Mouse (Mus musculus) kidney, embryonic 16.5 days (tissue): ENCODE measurements around the gene Ptpra. TPM values are rescaled to one million over a fixed set of nuclear protein-coding genes. Genes with fewer than 3 reads are reported as not detected.
A peak's percentile ranks its signal among the peaks of the same experiment; 100 is the strongest.

Source experiments
- ATAC-seq: fragments of 200-750 bp; cut with Nextera tagmentation; 2 replicates; pipeline ENCODE4 v1.8.0; 2017; ENCODE audit warnings: moderate TSS enrichment; ENCODE audit not compliant: low FRiP score, low TSS enrichment
- H3K27ac ChIP-seq: fragments of 300-500 bp; sonication (generic); 2 replicates; pipeline ENCODE4 v1.5.1; 2014; ENCODE audit warnings: low read length
- H3K27me3 ChIP-seq: fragments of 300-500 bp; sonication (generic); 2 replicates; pipeline ENCODE4 v1.6.1; 2014; ENCODE audit warnings: low read length, control low read depth, mixed read lengths; ENCODE audit not compliant: insufficient read depth
- H3K36me3 ChIP-seq: fragments of 300-500 bp; sonication (generic); 2 replicates; pipeline ENCODE4 v1.6.1; 2014; ENCODE audit warnings: low read length, control low read depth, mixed read lengths; ENCODE audit not compliant: insufficient read depth
- H3K4me1 ChIP-seq: fragments of 300-500 bp; sonication (generic); 2 replicates; pipeline ENCODE4 v1.6.1; 2014; ENCODE audit warnings: low read length, control low read depth, mixed read lengths; ENCODE audit not compliant: insufficient read depth
- H3K4me2 ChIP-seq: fragments of 300-500 bp; sonication (generic); replicated peaks from 2 replicates; pipeline ENCODE4 v1.6.1; 2014; ENCODE audit warnings: low read depth, low read length
- H3K4me3 ChIP-seq: fragments of 300-500 bp; sonication (generic); 2 replicates; pipeline ENCODE4 v1.5.1; 2014; ENCODE audit warnings: mild to moderate bottlenecking, low read length
- H3K9ac ChIP-seq: fragments of 300-500 bp; sonication (generic); replicated peaks from 2 replicates; pipeline ENCODE4 v1.6.1; 2014; ENCODE audit warnings: low read length
- H3K9me3 ChIP-seq: fragments of 300-500 bp; sonication (generic); 2 replicates; pipeline ENCODE4 v1.6.1; 2016; ENCODE audit warnings: low read length, control low read depth
- WGBS: fragments of 180-500 bp; shearing (Covaris S2); extraction: QIAGEN DNeasy Blood & Tissue Kit; methylation state at CpG from one replicate; pipeline ENCODE4 v1.1.7; 2014; 5-methylcytosine and 5-hydroxymethylcytosine counted together
- polyA plus RNA-seq: library from polyadenylated mRNA; unstranded; fragments of >200 nt; fragmentation: Nextera tagmentation; extraction: Ambion mirVana; gene quantifications from 2 replicates; pipeline ENCODE4 v1.2.1, GENCODE M21; 2015

Ptpra gene
- polyA plus RNA-seq, 1 experiment from 2014 or later = 91.6 TPM

- Histone ChIP-seq H3K9ac (no peak overlapping the region), H3K36me3 (no peaks in the 10 kb centered on the region), H3K27me3 (peaks cover 75% of the 10 kb centered on the region), H3K27ac (no peak overlapping the region), H3K4me1 (peaks cover 19% of the 10 kb centered on the region), H3K9me3 (no peaks in the 10 kb centered on the region), H3K4me3 (no peak overlapping the region), H3K4me2 (peak overlapping the region; percentile 24; the same call in 1 of the 2 replicates)
- 4% methylated on average over 12 of the region's 12 CpGs for WGBS
- ATAC-seq = peak; percentile 46; the same call in 1 of the 2 replicates
Observed at GRCm38 (mm10) chr2:130577632-130578031, 127.6 kb downstream of the Ptpra start.

DNA sequence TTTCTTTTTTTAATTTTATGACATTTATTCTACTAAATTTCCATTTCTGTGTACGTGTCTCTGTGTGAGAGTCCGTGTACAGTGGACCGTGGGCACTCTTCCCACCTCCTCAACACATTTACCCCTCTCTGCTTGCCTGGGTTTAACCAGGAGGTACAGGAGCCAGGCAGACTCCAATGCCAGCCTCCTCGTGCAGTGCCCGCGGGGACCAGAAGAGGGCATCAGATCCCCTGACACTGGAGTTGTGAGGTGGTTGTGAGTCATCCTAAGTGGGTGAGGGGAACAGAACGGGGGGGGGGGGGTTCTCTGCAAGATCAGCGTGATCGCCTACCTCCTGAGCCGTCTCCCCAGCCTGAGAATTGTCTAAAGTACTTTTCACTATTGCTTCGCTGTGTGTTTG is 128.1 kb downstream of the Ptpra start:
- ATAC-seq = no peak
- 9% methylated on average over 11 of the region's 11 CpGs for WGBS
- Histone ChIP-seq H3K4me3 (no peak overlapping the region), H3K27ac (no peak overlapping the region), H3K27me3 (peaks cover 78% of the 10 kb centered on the region), H3K9ac (no peak overlapping the region), H3K4me2 (no peak overlapping the region), H3K9me3 (no peaks in the 10 kb centered on the region), H3K36me3 (no peaks in the 10 kb centered on the region), H3K4me1 (peaks cover 19% of the 10 kb centered on the region)

DNA sequence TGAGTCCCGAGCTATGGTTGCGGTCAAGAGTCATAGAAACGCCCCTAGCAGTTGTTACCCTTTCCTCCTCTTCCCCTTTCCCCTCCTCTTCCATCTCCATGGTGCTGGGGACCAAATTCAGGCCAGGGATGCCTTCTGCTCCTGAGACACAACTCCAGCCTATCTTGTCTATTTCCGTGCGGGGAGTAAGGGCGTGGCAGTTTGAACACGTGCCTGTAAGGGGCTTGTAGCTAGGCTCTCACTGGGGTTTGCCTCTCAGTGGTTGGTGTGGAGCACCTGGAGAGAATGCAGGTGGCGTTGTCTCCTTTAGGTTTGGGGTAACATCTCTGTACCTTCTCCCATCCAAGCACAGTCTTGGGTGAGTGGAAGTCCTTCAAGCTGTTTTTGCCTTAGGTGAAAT is 129.7 kb downstream of the Ptpra start:
- Histone ChIP-seq H3K27ac (no peak overlapping the region), H3K27me3 (peaks cover 78% of the 10 kb centered on the region), H3K4me3 (no peak overlapping the region), H3K4me1 (peaks cover 19% of the 10 kb centered on the region), H3K9me3 (no peaks in the 10 kb centered on the region), H3K36me3 (no peaks in the 10 kb centered on the region), H3K4me2 (no peak overlapping the region), H3K9ac (no peak overlapping the region)
- ATAC-seq = no peak
- 10% methylated on average over 8 of the region's 8 CpGs for WGBS

- Histone ChIP-seq H3K9me3 (no peaks in the 10 kb centered on the region), H3K27me3 (peaks cover 65% of the 10 kb centered on the region), H3K36me3 (no peaks in the 10 kb centered on the region), H3K9ac (no peak overlapping the region), H3K4me3 (peak overlapping the region; percentile 39), H3K4me1 (peaks cover 19% of the 10 kb centered on the region), H3K4me2 (peak overlapping the region; percentile 54), H3K27ac (no peak overlapping the region)
- ATAC-seq = no peak
- 3% methylated on average over 16 of the region's 16 CpGs for WGBS
Observed at GRCm38 (mm10) chr2:130581201-130581600, 131.1 kb downstream of the Ptpra start.

DNA sequence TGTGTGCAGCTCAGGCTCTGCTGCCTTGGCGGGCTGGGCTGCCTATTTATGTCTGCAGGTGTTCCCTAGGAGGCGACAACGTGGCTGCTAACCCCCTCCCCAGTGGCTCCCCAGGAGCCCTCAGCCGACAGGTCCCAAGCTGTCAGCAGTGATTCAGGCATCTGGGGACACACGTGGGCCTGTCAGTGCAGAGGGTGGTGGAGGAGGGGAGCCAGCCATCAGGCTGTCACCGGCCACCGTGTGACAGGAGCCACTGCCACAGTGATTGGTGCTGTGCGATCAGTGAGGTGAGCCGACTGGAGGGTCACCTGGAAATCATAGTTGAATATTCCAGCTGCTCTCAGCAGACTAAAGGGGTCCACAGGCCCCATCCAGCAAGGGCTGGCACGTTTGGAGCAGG is 132.5 kb downstream of the Ptpra start, which contains the start of gene Avp:
TSS of gene Avp (minus strand) at position 3 of the 400 bp plus-strand sequence.
- H3K9ac ChIP-seq = no peak within 1 kb of the TSS
- no peaks in the 10 kb centered on the region for H3K9me3 ChIP-seq
- ATAC-seq = no peak
- H3K4me3 ChIP-seq = no peak within 1 kb of the TSS
- H3K27me3 ChIP-seq = peaks cover 51% of the 10 kb centered on the region
- H3K36me3 ChIP-seq = no peaks in the 10 kb centered on the region
- H3K4me2 ChIP-seq = no peak within 1 kb of the TSS
- 37% methylated on average over 10 of the region's 10 CpGs for WGBS
- H3K27ac ChIP-seq = no peak within 1 kb of the TSS
- H3K4me1 ChIP-seq = peaks cover 11% of the 10 kb centered on the region

GRCm38 (mm10) chr2:130583902-130584560 is 134.0 kb downstream of the Ptpra start:
- H3K4me1 ChIP-seq = peaks cover 11% of the 10 kb centered on the region
- no peak for ATAC-seq
- H3K9me3 ChIP-seq = no peaks in the 10 kb centered on the region
- no peak overlapping the region for H3K27ac ChIP-seq
- H3K4me2 ChIP-seq = no peak overlapping the region
- 76% methylated on average over 10 of the region's 10 CpGs for WGBS
- no peak overlapping the region for H3K9ac ChIP-seq
- H3K36me3 ChIP-seq = no peaks in the 10 kb centered on the region
- peaks cover 37% of the 10 kb centered on the region for H3K27me3 ChIP-seq
- H3K4me3 ChIP-seq = no peak overlapping the region

DNA sequence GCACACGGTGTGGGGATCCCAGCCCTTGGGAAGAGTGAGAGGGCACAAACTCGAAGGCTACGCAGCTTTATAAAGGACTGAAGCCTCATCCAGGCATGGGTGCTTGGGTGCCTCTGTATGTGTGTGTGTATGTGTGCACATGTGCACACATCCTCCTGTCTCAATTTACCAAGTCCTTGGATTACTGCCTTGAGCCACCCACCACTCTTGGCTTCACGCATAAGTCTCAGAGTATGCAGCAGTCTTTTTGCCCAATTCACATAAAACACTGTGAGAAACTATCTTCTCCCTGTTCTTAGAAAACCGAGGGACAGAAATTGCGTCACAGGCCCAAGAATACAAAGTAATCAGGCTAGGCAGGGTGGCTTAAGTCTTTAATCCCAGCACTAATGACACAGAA is 135.9 kb downstream of the Ptpra start:
- no peak overlapping the region for H3K27ac ChIP-seq
- H3K9me3 ChIP-seq = no peaks in the 10 kb centered on the region
- H3K9ac ChIP-seq = no peak overlapping the region
- H3K4me3 ChIP-seq = no peak overlapping the region
- ATAC-seq = no peak
- no peak overlapping the region for H3K4me2 ChIP-seq
- peaks cover 17% of the 10 kb centered on the region for H3K27me3 ChIP-seq
- peaks cover 2% of the 10 kb centered on the region; the same call in 1 of the 2 replicates for H3K4me1 ChIP-seq
- WGBS = 85% methylated on average over 6 of the region's 6 CpGs
- peaks cover 14% of the 10 kb centered on the region for H3K36me3 ChIP-seq

- Histone ChIP-seq H3K27me3 (no peaks in the 10 kb centered on the region), H3K27ac (no peak overlapping the region), H3K4me1 (no peaks in the 10 kb centered on the region), H3K4me3 (no peak overlapping the region), H3K9ac (no peak overlapping the region), H3K36me3 (peaks cover 22% of the 10 kb centered on the region), H3K4me2 (no peak overlapping the region), H3K9me3 (no peaks in the 10 kb centered on the region)
- no peak for ATAC-seq
- 83% methylated on average over 2 of the region's 2 CpGs for WGBS
Observed at GRCm38 (mm10) chr2:130588373-130588772, 138.3 kb downstream of the Ptpra start.

- Histone ChIP-seq H3K36me3 (peaks cover 22% of the 10 kb centered on the region), H3K9me3 (no peaks in the 10 kb centered on the region), H3K4me2 (no peak overlapping the region), H3K4me1 (no peaks in the 10 kb centered on the region), H3K9ac (no peak overlapping the region), H3K27me3 (no peaks in the 10 kb centered on the region), H3K4me3 (no peak overlapping the region), H3K27ac (no peak overlapping the region)
- no peak for ATAC-seq
- WGBS = 73% methylated on average over 4 of the region's 4 CpGs
Observed at GRCm38 (mm10) chr2:130589157-130589556, 139.1 kb downstream of the Ptpra start.

DNA sequence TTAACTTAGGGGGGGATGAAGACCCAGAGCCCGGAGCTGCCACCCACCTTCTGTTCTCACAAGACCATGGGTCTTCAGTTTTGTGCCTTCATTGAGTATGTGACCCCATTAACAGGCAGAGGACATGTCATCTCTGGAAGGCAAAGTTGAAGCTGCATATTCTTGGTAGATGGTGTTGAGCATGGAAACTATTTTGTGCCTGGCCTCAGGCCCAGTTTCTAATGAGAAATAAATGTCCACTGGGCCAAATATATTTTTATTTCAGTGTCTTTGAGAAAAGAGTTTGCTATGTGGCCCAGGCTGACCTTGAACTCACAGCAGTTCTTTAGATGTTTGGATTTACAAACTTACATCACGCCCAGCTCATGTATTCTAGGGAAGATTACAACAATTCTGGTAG is 139.7 kb downstream of the Ptpra start:
- Histone ChIP-seq H3K9me3 (no peaks in the 10 kb centered on the region), H3K4me2 (no peak overlapping the region), H3K9ac (no peak overlapping the region), H3K36me3 (peaks cover 26% of the 10 kb centered on the region), H3K27me3 (no peaks in the 10 kb centered on the region), H3K4me1 (no peaks in the 10 kb centered on the region), H3K27ac (no peak overlapping the region), H3K4me3 (no peak overlapping the region)
- no peak for ATAC-seq
- WGBS = 89% methylated on average over 2 of the region's 2 CpGs
